Mouse (Mus musculus) v-Abl transformed pro-B cells (cell line): ENCODE data around the gene F830045P16Rik.

Experiments
- in situ Hi-C, 2 experiments: fragments of 400-800 bp; cut with MboI; formaldehyde crosslinking; loops; one replicate each; pipeline ENCODE4 v1.15.1; 2025; ENCODE audit not compliant: unreplicated experiment in 2 of 2

Gene F830045P16Rik

DNA sequence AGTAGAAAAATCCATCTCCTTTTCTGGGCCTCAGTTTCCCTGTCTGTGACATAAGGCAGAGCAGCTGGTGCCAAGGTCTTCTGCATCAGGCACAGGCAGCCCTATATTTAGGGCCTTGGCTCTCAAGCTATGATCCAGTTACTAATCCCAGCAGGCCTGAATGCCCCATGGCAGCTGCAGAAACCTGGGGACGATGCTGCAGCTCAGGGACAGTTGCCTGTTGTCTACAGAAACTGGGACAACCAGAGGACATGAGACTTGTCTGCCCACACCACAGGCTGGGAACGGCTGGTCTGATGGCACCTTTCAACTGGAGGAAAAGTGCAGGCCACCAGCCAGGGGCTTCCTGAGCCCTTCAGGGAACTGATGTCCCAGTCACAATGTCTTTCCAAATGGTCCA is at the start of gene F830045P16Rik:
Gene F830045P16Rik, minus strand, starts transcription at position 226 of the 400 bp plus-strand sequence.
- in situ Hi-C loops: no loop called here

DNA sequence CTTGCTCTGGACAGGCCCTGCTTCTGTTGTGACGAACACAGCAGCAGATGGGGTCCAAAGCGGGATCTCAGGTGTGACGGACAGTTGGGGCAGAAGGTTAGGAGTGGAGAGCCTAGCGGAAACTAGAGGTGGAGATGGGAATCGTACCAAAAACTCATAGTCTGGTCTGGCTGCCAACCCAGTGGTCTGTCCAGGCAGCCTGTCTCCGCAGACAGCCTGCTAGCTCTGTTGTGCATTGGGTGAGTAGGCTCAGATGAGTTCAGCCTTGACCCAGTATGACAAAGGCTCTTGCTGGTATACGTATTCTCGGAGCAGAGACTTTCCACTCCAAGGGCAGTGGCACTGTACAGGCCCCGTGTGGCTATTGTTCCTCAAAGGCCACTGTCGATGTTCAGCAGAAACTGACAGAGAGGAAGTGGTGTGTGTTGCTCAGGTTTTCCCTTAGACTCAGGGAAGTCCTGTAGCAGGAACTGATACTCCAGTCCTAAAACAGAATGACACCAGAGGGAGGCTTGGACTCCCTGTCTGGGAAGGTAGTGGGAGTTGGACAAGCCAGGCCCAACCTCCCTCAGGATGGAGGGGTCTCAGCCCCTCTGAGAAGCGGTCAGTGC is 49.6 kb upstream of the F830045P16Rik start:
- in situ Hi-C loops: no loop called here

DNA sequence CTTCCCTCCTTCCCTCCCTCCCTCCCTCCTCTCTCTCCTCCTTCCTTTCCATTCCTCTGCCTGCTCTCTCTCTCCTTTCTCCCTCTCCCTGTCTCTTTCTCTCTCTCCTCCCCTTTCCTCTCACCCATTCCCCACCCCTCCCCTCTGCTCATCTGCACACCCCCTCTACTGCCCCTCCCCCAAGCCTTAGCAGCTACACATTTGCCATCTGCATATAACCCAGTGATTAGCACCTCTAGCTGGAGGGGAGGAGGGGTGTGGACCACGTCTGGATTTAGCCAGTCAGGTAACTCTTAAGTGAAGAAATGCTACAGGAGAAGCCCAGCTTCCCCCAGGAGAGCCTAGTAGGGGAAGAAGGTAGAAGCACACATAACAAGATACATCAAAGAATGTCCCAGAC is 48.5 kb upstream of the F830045P16Rik start:
- in situ Hi-C loops: no loop called here

DNA sequence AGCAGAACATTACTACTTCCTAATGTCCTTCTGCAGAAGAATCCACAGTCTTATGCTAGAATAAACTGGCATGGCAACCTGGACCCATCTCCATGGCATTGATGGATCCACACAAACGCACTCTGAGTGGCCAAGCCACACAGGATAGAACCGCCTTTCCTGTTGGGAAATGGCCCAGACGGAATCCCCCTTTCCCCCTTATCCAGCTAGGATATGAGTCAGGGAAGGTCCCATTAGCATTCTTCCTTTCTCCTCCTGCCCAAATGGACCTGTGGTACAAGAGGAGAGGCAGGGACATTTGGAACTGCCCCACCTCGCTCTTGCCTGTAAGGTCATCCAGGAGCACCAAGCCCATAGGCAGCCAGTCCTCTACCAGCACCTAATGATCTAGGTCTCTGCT is 45.9 kb upstream of the F830045P16Rik start:
- in situ Hi-C loops: no loop called here

DNA sequence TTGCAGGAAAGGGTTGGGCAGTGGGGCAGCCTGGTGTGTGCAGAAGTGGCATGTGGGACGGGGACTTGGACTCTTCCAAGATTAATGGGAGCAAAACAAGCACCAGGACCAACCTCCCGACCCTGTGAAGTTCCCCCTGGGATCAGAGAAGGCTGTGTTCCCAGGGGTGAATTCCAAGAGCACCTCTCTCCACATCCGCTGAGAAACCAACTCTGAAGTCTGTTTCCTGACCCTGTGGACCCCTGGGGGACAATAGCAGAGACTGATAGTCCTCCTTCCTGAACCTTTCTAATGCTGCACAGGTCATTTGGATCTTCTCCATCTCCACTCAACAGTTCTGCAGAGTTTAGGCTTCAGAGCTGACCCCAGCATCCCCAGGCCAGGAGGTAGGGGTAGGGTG is 45.4 kb upstream of the F830045P16Rik start:
- in situ Hi-C loops: no loop called here

DNA sequence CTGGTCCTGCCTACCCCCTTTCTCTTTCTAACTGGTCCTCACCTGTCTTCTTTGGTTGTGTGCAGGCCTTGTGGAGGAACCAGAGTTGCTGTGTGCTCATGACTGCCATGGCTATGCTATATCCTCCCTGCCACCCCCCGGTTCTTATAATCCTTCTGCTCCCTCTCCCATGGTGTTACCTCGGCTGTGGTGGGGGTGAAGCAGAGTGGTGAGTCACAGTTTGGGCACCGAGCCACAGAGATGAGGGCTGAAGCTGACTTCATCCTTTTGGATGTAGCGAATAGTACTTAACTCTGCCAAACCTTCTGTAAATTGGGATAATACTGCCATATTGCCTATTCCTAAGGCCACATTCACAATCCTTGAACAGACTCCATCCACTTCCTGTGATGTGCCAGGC is 44.3 kb upstream of the F830045P16Rik start:
- in situ Hi-C loops: no loop called here

DNA sequence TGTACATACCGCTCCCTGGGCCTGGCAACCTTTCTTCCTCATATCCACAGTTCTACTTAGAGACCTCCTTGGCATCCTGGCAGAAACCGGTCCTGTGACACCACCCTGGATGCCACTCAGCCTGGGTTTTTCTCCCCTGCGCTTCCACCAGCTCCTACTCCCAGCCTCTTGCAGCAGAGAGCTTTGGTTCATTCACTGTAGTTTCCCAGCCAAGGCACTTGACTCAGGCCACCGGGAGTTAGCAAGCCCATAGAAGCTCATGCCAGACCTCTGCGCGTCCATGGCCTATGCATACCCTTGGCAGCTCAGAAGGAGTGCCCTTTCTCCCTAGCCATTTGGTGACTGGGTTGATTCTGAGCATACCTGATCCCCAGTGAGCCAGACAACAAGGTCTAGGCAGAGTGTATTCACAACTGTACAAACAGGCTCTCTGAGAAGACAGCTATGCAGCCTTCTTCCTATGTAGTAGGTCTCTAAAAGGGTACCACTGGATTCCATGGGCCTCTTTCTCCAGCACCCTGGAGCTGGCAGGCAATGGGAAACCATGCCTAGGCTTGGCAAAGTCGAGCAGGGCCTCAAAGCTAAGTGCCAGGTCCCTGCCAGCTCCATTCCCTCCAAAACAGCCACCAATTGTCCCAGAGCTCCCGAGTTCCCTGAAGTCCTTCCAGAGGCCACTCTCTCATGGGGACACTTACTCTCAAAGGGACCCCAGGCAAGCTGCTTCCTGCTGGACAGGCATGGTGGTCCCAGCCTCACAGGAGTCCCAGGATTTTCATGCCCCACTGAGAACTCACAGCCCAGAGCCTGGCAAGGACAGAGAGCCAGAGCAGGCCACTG is 40.4 kb upstream of the F830045P16Rik start:
- in situ Hi-C loops: no loop called here

DNA sequence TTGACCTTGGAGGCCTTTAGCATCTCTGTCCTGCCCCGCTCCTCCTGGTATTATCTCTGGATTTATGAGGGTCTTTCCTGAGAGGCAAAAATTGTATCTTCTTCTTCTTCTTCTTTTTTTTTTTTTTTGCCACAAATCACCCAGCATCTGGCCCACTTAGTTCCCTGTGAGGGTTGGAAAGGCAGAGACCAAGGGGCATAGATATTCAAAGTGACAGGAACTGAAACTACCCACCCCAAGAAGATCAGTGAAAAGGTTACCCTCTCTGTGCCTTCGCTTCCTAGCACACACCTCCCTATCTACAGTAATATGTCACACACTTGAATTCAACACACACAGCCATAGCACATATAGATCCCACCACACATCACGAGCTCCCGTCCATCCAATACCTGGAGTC is 38.7 kb upstream of the F830045P16Rik start:
- in situ Hi-C loops: no loop called here

GRCm38 (mm10) chr2:129574395-129575046 is 38.1 kb upstream of the F830045P16Rik start:
- in situ Hi-C loops: no loop called here

- in situ Hi-C loops: no loop called here
These were observed 37.4 kb upstream of the F830045P16Rik start for GRCm38 (mm10) chr2:129573701-129574273.

- in situ Hi-C loops: no loop called here
These were observed 33.2 kb upstream of the F830045P16Rik start for GRCm38 (mm10) chr2:129569556-129569955.

GRCm38 (mm10) chr2:129569120-129569519 is 32.7 kb upstream of the F830045P16Rik start:
- in situ Hi-C loops: no loop called here

GRCm38 (mm10) chr2:129563944-129564709 is 27.7 kb upstream of the F830045P16Rik start:
- in situ Hi-C loops: no loop called here

DNA sequence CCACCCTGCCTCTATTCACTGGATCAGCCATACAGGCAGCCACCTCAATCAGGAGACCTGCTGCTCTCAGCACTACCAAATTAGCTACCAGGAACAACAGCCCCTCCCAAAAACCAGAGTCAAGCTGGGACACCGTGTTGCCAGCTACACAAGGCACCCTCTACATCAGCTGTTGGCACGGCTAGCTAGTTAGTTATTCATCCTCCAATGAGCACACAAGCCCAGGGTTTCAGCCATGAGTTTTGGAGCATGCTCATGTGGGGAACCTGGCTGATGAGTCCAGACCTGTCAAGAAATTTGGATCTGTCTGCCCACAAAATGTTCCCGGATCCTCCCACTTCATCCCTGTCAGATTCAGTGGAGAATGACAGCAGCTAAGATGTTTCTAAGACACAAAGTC is 25.4 kb upstream of the F830045P16Rik start:
- in situ Hi-C loops: no loop called here

GRCm38 (mm10) chr2:129558875-129559219 is 22.4 kb upstream of the F830045P16Rik start:
- in situ Hi-C loops: no loop called here

DNA sequence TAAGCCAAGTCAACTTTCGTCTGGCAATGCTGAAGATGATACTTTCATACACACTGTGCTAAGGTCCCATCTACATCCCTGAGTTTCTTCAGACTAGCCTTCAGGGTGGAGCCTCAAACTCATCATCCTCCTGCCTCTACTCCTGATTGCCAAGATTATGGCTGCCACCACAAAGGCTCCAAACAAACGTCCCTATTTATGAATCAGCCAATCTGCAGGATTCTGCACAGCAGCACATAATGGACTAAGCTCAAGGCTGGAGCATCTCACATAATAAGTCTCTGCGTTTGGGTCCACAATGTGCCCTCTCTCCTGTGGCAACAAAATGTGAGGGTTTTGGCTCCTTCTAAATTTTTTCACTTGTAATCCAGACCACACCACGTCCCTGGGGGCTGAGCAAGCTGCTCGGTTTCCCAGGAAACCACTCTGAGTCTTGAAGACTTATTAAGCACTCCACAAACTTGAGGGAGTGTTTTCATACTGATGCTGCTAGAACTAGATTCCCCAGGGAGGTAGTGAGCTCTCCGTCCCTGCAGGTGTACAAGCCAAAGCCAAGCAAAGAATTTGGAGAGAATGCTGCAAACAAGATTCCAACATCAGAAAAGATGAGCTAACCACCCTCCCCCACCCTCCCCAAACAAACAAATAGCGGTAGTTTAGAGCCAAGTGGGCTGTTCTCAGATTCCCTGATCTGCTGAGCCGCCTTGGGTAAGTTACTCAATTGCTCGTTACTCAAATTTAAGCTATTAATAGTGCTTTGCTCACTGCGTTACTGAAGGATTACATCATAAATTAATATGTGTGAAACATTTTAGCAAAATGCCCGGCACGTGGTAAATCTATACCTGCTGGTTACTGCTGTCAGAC is 21.8 kb upstream of the F830045P16Rik start:
- in situ Hi-C loops: no loop called here

GRCm38 (mm10) chr2:129556081-129556480 is 19.7 kb upstream of the F830045P16Rik start:
- in situ Hi-C loops: no loop called here

DNA sequence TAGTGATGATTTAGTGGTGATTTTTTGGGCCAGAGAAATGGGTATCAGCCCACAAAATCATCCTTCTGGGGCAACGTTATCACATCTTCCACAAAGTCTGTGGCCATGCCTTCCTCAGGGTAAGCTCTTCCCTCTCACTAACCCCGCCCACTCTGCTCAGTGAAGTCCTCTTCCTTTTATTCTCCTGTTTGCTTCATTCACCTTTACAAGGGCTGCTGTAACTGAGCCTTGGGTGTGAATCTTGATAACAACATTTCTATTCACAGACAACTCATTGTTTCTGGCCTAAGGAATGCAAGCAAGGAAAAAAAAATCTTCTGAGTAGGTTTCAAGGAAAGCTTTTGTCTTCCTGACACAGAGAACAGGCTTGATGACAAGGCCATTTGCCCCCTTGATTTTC is 14.4 kb upstream of the F830045P16Rik start:
- in situ Hi-C loops: no loop called here

GRCm38 (mm10) chr2:129549537-129550135 is 13.2 kb upstream of the F830045P16Rik start:
- in situ Hi-C loops: no loop called here
